Mouse (Mus musculus) forebrain, embryonic 16.5 days (tissue): ENCODE data around the gene Nectin3. TPM values are rescaled to one million over a fixed set of nuclear protein-coding genes. Genes with fewer than 3 reads are reported as not detected.

Source experiments
- ATAC-seq: fragments of 200-750 bp; cut with Nextera tagmentation; 2 replicates; pipeline ENCODE4 v1.8.0; 2017; ENCODE audit warnings: mild to moderate bottlenecking, moderate library complexity
- H3K27ac ChIP-seq: fragments of 300-500 bp; sonication (generic); 2 replicates; pipeline ENCODE4 v1.5.1; 2014; ENCODE audit warnings: low read length, control low read depth
- H3K27me3 ChIP-seq: fragments of 300-500 bp; sonication (generic); replicated peaks from 2 replicates; pipeline ENCODE4 v1.6.1; 2014; ENCODE audit warnings: low read length; ENCODE audit not compliant: control insufficient read depth, insufficient read depth
- H3K36me3 ChIP-seq: fragments of 300-500 bp; sonication (generic); 2 replicates; pipeline ENCODE4 v1.6.1; 2014; ENCODE audit not compliant: control insufficient read depth, insufficient read depth
- H3K4me1 ChIP-seq: fragments of 300-500 bp; sonication (generic); replicated peaks from 2 replicates; pipeline ENCODE4 v1.6.1; 2014; ENCODE audit warnings: low read length; ENCODE audit not compliant: control insufficient read depth, insufficient read depth
- H3K4me2 ChIP-seq: fragments of 300-500 bp; sonication (generic); 2 replicates; pipeline ENCODE4 v1.6.1; 2014; ENCODE audit warnings: mild to moderate bottlenecking, low read length, control low read depth
- H3K4me3 ChIP-seq: fragments of 300-500 bp; sonication (generic); replicated peaks from 2 replicates; pipeline ENCODE4 v1.5.1; 2014; ENCODE audit warnings: mild to moderate bottlenecking, low read length, control low read depth
- H3K9ac ChIP-seq: fragments of 300-500 bp; sonication (generic); replicated peaks from 2 replicates; pipeline ENCODE4 v1.6.1; 2014; ENCODE audit warnings: low read depth, low read length, control low read depth
- H3K9me3 ChIP-seq: fragments of 300-500 bp; sonication (generic); 2 replicates; pipeline ENCODE4 v1.6.1; 2016; ENCODE audit warnings: low read length; ENCODE audit not compliant: control insufficient read depth
- WGBS: fragments of 180-500 bp; shearing (Covaris S2); extraction: QIAGEN DNeasy Blood & Tissue Kit; methylation state at CpG from one replicate; pipeline ENCODE4 v1.1.7; 2014; 5-methylcytosine and 5-hydroxymethylcytosine counted together
- polyA plus RNA-seq: library from polyadenylated mRNA; unstranded; fragments of >200 nt; fragmentation: Nextera tagmentation; extraction: Ambion mirVana; gene quantifications from 2 replicates; pipeline ENCODE4 v1.2.1, GENCODE M21; 2015

Nectin3 gene
- polyA plus RNA-seq, 1 experiment from 2014 or later: 21.7 TPM

DNA sequence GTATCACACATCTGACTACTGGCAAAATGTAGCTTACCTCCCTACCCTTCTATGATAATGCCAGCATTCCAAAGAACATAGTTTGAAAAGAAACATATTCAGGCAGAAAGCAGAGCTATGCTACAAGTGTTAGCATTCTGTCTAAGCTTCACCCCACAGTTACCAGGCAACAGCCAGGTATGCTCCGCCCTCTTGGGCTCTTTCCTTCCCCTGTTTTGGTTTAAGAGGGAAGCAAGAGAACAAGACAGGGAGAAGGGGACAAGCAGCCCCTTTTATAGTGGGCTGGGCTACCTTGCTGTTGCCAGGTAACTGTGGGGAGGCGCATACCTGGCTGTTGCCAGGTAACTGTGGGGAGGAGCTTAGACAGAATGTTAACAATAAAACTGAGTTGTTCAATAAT is 4.0 kb upstream of the Nectin3 start:
- ATAC-seq: no peak
- no peak overlapping the region for H3K4me3 ChIP-seq
- H3K36me3 ChIP-seq: no peaks in the 10 kb centered on the region
- WGBS: 51% methylated on average over 2 of the region's 2 CpGs
- H3K27ac ChIP-seq: no peak overlapping the region
- H3K4me2 ChIP-seq: no peak overlapping the region
- H3K9ac ChIP-seq: no peak overlapping the region
- no peaks in the 10 kb centered on the region for H3K27me3 ChIP-seq
- H3K4me1 ChIP-seq: peaks cover 11% of the 10 kb centered on the region
- H3K9me3 ChIP-seq: no peaks in the 10 kb centered on the region

DNA sequence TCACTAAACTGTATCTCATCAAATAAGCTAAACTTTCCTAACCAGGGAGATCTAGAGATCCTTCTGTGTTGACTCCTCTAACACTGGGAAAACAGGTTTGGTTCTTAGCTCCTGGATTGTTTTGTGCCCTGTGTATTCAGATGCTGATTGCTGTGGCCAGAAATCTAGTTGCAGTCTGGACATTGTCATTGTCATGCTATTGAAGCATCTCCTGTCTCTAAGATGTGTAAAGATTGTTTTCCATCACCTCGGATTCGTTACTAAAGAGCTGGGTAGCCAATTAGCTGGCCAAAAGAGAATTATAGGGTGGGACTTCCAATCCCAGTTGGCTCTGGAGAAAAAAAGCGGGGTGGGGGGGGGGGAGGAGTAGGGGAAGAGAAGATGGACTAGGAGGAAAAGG is 2.4 kb upstream of the Nectin3 start:
- Histone ChIP-seq H3K4me2 (no peak overlapping the region), H3K4me1 (peaks cover 11% of the 10 kb centered on the region), H3K27ac (no peak overlapping the region), H3K27me3 (no peaks in the 10 kb centered on the region), H3K36me3 (no peaks in the 10 kb centered on the region), H3K4me3 (no peak overlapping the region), H3K9me3 (no peaks in the 10 kb centered on the region), H3K9ac (no peak overlapping the region)
- 41% methylated on average over 3 of the region's 3 CpGs for WGBS
- no peak for ATAC-seq

DNA sequence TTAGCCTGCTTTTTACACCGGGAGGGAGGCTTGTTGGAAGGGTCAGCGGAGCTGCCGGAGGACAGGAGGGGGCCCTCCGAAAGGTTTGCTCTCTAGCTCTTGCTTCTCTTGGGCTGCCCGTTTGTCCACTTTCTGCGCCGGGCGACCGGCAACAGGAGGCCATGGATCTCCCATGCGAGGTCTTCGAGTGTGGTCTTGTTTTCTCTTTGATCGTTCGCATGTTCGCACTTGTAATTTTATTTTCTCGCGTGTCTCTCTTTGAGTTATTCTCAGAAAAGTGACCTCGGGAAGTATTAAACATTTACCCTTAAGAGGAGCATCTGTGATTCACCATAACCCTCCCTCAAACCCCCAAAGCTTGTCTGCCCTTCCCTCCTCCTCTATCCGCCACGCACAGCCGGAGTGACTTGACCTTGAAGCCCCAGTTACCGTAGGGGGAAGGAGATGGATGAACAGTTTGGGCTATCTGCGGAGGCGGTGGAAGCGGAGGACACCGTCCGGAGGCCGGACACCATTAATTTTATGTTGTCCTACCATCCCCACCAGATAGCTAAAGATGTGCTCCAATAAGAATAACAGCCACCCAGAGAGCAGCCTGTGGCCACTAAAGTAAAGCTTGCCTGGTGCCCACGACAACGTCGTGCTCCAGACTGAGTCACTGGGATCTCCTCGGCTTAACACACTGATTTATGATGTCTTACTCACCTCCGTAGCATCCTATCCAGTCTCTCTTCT is 472 bp downstream of the Nectin3 start:
- Histone ChIP-seq H3K9me3 (no peaks in the 10 kb centered on the region), H3K9ac (peak overlapping the region; percentile 75), H3K4me1 (peaks cover 13% of the 10 kb centered on the region), H3K36me3 (no peaks in the 10 kb centered on the region), H3K4me3 (peak overlapping the region; percentile 90), H3K27me3 (no peaks in the 10 kb centered on the region), H3K27ac (peak overlapping the region; percentile 88), H3K4me2 (peak overlapping the region; percentile 74)
- WGBS: under 1% methylated on average over 32 of the region's 32 CpGs
- no peak for ATAC-seq

DNA sequence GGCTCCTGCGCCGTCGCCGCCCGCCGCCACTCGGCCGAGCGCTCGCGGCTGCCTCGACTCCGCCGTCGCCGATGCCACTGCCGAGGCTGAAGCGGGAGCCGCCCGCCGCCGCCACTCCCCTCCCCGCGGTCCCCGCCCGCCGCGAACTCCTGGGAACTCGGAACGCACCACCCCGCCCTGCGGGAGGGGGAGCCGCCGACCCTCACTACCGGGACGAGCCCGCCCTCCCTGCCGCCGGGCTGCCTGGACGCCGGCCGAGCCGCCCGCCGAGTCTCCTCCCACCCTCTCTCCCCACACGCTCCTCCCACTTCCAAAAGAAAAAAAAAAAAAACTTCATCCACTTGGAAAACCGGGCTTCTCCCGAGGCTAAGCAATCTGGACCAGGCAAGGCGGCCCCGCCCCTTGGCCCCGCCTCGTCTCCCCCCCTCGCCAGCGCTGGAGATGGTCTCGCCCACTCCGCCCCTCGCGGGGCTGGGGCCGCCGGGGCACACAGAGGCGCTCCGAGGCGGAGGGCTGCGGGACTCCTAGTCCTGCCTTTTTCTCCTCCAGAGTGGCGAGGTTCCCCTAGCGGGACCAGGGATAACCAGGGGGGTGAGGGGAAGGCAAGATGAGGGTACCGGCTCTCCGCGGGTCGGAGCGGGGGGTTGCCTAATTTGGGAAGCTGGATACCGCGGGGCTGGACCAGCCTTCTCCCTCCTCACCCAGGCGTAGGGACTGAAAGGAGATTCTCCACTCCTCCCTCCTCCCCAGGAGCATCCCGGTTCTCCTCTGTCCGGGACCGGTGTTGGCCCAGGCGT is 1.2 kb downstream of the Nectin3 start:
- under 1% methylated on average over 56 of the region's 78 CpGs for WGBS
- H3K4me3 ChIP-seq: peak overlapping the region; percentile 90
- ATAC-seq: peak; percentile 95
- H3K9ac ChIP-seq: peak overlapping the region; percentile 75
- peak overlapping the region; percentile 88 for H3K27ac ChIP-seq
- H3K4me1 ChIP-seq: peaks cover 13% of the 10 kb centered on the region
- no peaks in the 10 kb centered on the region for H3K27me3 ChIP-seq
- no peaks in the 10 kb centered on the region for H3K9me3 ChIP-seq
- H3K4me2 ChIP-seq: peak overlapping the region; percentile 74
- H3K36me3 ChIP-seq: no peaks in the 10 kb centered on the region

DNA sequence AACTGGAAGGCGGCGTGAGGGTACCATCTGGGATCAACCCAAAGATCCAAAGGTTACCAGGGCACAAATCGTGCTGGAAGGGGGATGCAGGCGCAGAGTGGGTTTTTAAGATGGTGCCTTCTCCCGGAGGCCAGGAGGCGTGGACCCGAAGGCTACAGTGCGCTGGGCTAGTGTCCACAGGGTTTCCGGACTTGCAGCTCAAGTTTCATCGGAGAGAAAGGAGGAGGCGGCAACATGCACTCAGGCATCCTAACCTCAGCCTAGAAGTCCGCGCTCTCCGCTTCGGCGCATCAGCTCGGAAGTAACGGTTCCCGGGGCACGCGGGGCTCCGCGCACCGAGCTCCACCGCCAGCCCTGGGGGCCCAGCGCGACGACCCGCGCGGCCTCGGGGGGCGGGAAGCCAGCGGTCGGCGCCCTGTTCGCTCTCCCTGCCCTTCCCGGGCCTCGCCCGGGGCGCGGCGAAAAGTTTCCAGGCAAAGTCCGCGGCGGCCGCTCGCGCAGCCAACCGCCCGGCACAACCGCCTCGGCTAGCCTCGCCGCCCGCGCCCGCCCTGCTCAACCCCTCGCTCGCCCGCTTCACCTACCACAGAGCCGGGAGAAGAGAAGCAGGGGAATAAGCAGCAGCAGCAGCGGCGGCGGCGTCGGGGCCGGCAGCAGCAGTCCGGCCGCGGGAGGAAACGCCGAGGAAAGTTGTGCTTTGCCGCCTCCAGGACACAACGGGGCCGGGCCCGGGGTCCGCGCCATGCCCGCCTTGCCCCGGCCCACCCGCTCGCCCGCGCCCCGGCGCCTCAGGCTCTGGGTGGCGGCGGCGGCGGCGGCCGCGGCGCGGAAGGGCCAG is 2.1 kb downstream of the Nectin3 start:
- peak overlapping the region; percentile 74 for H3K4me2 ChIP-seq
- H3K27ac ChIP-seq: peak overlapping the region; percentile 88
- H3K27me3 ChIP-seq: no peaks in the 10 kb centered on the region
- peak overlapping the region; percentile 90 for H3K4me3 ChIP-seq
- peak overlapping the region; percentile 75 for H3K9ac ChIP-seq
- ATAC-seq: peak; percentile 39
- H3K9me3 ChIP-seq: no peaks in the 10 kb centered on the region
- peaks cover 13% of the 10 kb centered on the region for H3K4me1 ChIP-seq
- no peaks in the 10 kb centered on the region for H3K36me3 ChIP-seq
- under 1% methylated on average over 76 of the region's 96 CpGs for WGBS

DNA sequence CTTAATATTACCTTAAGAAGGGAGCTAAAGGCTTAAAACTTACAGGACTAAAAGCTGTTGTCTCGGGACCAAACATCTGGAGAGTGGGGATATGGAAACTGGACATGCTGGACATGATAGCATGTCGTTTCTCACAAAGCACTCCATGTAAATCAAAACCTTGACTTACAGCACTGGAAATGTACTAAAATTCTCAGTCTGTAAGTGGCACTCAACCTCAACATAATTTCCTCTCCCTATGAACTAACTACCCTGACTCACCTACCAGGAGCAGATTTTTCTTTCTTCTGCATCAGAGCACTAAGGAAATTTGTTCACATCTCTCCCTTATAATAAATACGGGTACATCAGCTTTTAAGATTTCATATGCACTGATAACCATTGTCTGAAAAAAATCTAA is 3.1 kb downstream of the Nectin3 start:
- Histone ChIP-seq H3K4me2 (peak overlapping the region; percentile 74), H3K36me3 (no peaks in the 10 kb centered on the region), H3K27me3 (no peaks in the 10 kb centered on the region), H3K4me3 (peak overlapping the region; percentile 90), H3K9me3 (no peaks in the 10 kb centered on the region), H3K27ac (no peak overlapping the region), H3K4me1 (peaks cover 13% of the 10 kb centered on the region), H3K9ac (peak overlapping the region; percentile 75)
- 11% methylated on average over 3 of the region's 3 CpGs for WGBS
- no peak for ATAC-seq

DNA sequence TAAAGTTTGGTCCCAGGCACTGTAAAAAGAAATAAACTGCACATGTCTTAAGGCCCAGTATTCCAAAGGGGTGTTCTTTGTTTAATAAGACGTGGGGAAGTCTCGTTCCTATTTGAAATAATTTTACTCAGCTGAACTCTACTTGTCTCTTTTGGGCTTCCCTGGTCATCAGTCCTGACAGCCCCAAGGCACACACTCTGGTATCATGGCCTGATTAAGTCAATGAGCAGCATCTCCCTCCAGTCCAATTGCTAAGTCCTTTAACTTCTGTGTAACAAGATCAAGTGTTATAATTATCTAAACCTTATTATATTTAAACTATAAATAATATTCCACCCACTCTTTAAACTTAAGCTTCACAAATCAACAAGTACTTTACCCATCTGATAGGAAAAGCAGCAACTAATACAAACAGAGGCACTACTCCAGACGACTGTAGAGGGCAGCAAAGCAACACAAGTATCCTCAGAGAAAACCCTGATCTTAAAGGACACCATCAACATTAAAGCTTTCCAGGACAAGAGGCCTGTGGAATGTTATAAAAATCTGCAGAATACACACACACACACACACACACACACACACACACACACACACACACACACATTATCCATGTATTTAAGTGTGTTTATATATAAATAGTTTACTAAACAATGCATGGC is 10.8 kb downstream of the Nectin3 start:
- Histone ChIP-seq H3K27ac (no peak overlapping the region), H3K4me2 (no peak overlapping the region), H3K4me1 (no peaks in the 10 kb centered on the region), H3K9me3 (no peaks in the 10 kb centered on the region), H3K27me3 (no peaks in the 10 kb centered on the region), H3K9ac (no peak overlapping the region), H3K36me3 (no peaks in the 10 kb centered on the region), H3K4me3 (no peak overlapping the region)
- 45% methylated on average over 3 of the region's 3 CpGs for WGBS
- ATAC-seq: peak; percentile 82

DNA sequence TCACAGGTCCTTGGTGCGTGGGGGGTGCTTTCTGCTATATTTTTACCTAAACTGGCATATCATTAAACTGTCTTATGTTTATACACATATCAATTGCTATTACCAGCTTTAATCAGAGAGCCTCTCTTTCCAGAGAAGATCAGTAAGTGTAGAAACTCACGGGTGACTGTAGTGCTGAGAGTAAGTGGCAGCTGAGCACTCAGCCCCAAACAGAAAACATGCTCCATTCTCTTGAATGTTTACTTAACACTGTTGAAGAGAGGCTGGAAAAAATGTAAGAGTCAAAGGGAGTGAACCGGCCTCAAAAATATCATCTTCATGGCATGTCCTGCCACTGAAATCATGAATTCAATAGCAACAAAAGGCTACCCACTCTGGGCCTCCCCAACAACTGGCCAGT is 21.0 kb downstream of the Nectin3 start:
- H3K9me3 ChIP-seq: no peaks in the 10 kb centered on the region
- H3K9ac ChIP-seq: no peak overlapping the region
- H3K27ac ChIP-seq: no peak overlapping the region
- no peak overlapping the region for H3K4me2 ChIP-seq
- WGBS: 84% methylated on average over 3 of the region's 3 CpGs
- no peaks in the 10 kb centered on the region for H3K36me3 ChIP-seq
- no peaks in the 10 kb centered on the region for H3K4me1 ChIP-seq
- no peaks in the 10 kb centered on the region for H3K27me3 ChIP-seq
- H3K4me3 ChIP-seq: no peak overlapping the region
- ATAC-seq: no peak
